Mouse (Mus musculus): ENCODE results near the gene Tspan5.

The Tspan5 gene

GRCm38 (mm10) chr3:138743061-138743671, 1.2 kb downstream of the Tspan5 start:
- peak; percentile 35 for ATAC-seq (ENCODE audit: low TSS enrichment)

- no peak for ATAC-seq (ENCODE audit: low TSS enrichment)
Measured at GRCm38 (mm10) chr3:138744030-138744774, 2.2 kb downstream of the Tspan5 start.

- no peak for ATAC-seq (ENCODE audit: low TSS enrichment)
Measured at GRCm38 (mm10) chr3:138745091-138745490, 3.1 kb downstream of the Tspan5 start.

- ATAC-seq (ENCODE audit: low TSS enrichment): no peak
Measured at GRCm38 (mm10) chr3:138745596-138745995, 3.6 kb downstream of the Tspan5 start.

GRCm38 (mm10) chr3:138746556-138746955, 4.6 kb downstream of the Tspan5 start:
- no peak for ATAC-seq (ENCODE audit: low TSS enrichment)

- ATAC-seq (ENCODE audit: low TSS enrichment): peak; percentile 8; the same call in 1 of the 2 replicates
Measured at GRCm38 (mm10) chr3:138747035-138747434, 5.0 kb downstream of the Tspan5 start.

- peak; percentile 29 for ATAC-seq (ENCODE audit: low TSS enrichment)
Measured at GRCm38 (mm10) chr3:138747985-138748384, 6.0 kb downstream of the Tspan5 start.

- no peak for ATAC-seq (ENCODE audit: low TSS enrichment)
Measured at GRCm38 (mm10) chr3:138749645-138750044, 7.7 kb downstream of the Tspan5 start.

GRCm38 (mm10) chr3:138751328-138751727, 9.3 kb downstream of the Tspan5 start:
- ATAC-seq (ENCODE audit: low TSS enrichment): no peak

- ATAC-seq (ENCODE audit: low TSS enrichment): no peak
Measured at GRCm38 (mm10) chr3:138752056-138752455, 10.1 kb downstream of the Tspan5 start.

- no peak for ATAC-seq (ENCODE audit: low TSS enrichment)
Measured at GRCm38 (mm10) chr3:138752769-138753168, 10.8 kb downstream of the Tspan5 start.

- peak; percentile 77 for ATAC-seq (ENCODE audit: low TSS enrichment)
Measured at GRCm38 (mm10) chr3:138753182-138753885, 11.3 kb downstream of the Tspan5 start.

GRCm38 (mm10) chr3:138754328-138754727, 12.3 kb downstream of the Tspan5 start:
- no peak for ATAC-seq (ENCODE audit: low TSS enrichment)

- ATAC-seq (ENCODE audit: low TSS enrichment): no peak
Measured at GRCm38 (mm10) chr3:138757283-138757682, 15.3 kb downstream of the Tspan5 start.

GRCm38 (mm10) chr3:138759968-138760684, 18.1 kb downstream of the Tspan5 start:
- peak; percentile 67 for ATAC-seq (ENCODE audit: low TSS enrichment)

GRCm38 (mm10) chr3:138760685-138761119, 18.7 kb downstream of the Tspan5 start:
- peak; percentile 24; the same call in 1 of the 2 replicates for ATAC-seq (ENCODE audit: low TSS enrichment)

GRCm38 (mm10) chr3:138761531-138761930, 19.5 kb downstream of the Tspan5 start:
- no peak for ATAC-seq (ENCODE audit: low TSS enrichment)

GRCm38 (mm10) chr3:138763941-138764340, 21.9 kb downstream of the Tspan5 start:
- no peak for ATAC-seq (ENCODE audit: low TSS enrichment)

GRCm38 (mm10) chr3:138764782-138765181, 22.8 kb downstream of the Tspan5 start:
- no peak for ATAC-seq (ENCODE audit: low TSS enrichment)

GRCm38 (mm10) chr3:138767034-138767433, 25.0 kb downstream of the Tspan5 start:
- ATAC-seq (ENCODE audit: low TSS enrichment): no peak

- ATAC-seq (ENCODE audit: low TSS enrichment): no peak
Measured at GRCm38 (mm10) chr3:138768541-138769093, 26.6 kb downstream of the Tspan5 start.
